Mouse (Mus musculus) limb, embryonic 14.5 days (tissue): ENCODE data around the gene Xk. TPM values are rescaled to one million over a fixed set of nuclear protein-coding genes. Genes with fewer than 3 reads are reported as not detected.

Source experiments
- ATAC-seq: fragments of 200-750 bp; cut with Nextera tagmentation; 2 replicates; pipeline ENCODE4 v1.8.0; 2017; ENCODE audit warnings: low read depth, moderate number of reproducible peaks, moderate TSS enrichment; ENCODE audit not compliant: low FRiP score
- DNase-seq: peaks from one replicate; pipeline ENCODE4 v3.0.0-alpha.2; 2015; ENCODE audit warnings: low spot score
- H3K27ac ChIP-seq: fragments of 300-500 bp; sonication (generic); replicated peaks from 2 replicates; pipeline ENCODE4 v1.5.1; 2014; ENCODE audit warnings: low read depth, mild to moderate bottlenecking, low read length, moderate library complexity, mixed read lengths
- H3K27me3 ChIP-seq: fragments of 300-500 bp; sonication (generic); 2 replicates; pipeline ENCODE4 v1.6.1; 2014; ENCODE audit warnings: low read length, mixed read lengths; ENCODE audit not compliant: control insufficient read depth, insufficient read depth
- H3K36me3 ChIP-seq: fragments of 300-500 bp; sonication (generic); 2 replicates; pipeline ENCODE4 v1.6.1; 2014; ENCODE audit warnings: mild to moderate bottlenecking, low read length, moderate library complexity, mixed read lengths; ENCODE audit not compliant: control insufficient read depth, insufficient read depth
- H3K4me1 ChIP-seq: fragments of 300-500 bp; sonication (generic); 2 replicates; pipeline ENCODE4 v1.6.1; 2014; ENCODE audit warnings: antibody characterized with exemption, low read length, mixed read lengths; ENCODE audit not compliant: control insufficient read depth, insufficient read depth
- H3K4me2 ChIP-seq: fragments of 300-500 bp; sonication (generic); replicated peaks from 2 replicates; pipeline ENCODE4 v1.6.1; 2014; ENCODE audit warnings: low read depth, mild to moderate bottlenecking, low read length, moderate library complexity; ENCODE audit not compliant: severe bottlenecking
- H3K4me3 ChIP-seq: fragments of 300-500 bp; sonication (generic); replicated peaks from 2 replicates; pipeline ENCODE4 v1.5.1; 2014; ENCODE audit warnings: low read length
- H3K9ac ChIP-seq: fragments of 300-500 bp; sonication (generic); 2 replicates; pipeline ENCODE4 v1.6.1; 2014; ENCODE audit warnings: mild to moderate bottlenecking, low read depth, low read length, moderate library complexity; ENCODE audit not compliant: severe bottlenecking
- H3K9me3 ChIP-seq: fragments of 300-500 bp; sonication (generic); 2 replicates; pipeline ENCODE4 v1.6.1; 2016; ENCODE audit warnings: low read length; ENCODE audit not compliant: control insufficient read depth
- POLR2A ChIP-seq: fragments of 200-500 bp; IDR thresholded peaks from 2 replicates; pipeline ENCODE4 v1.8.0; 2012; ENCODE audit warnings: inconsistent platforms, mild to moderate bottlenecking, moderate library complexity, borderline replicate concordance; ENCODE audit not compliant: insufficient read depth, insufficient read length; ENCODE audit errors: extremely low read depth
- WGBS: fragments of 180-500 bp; shearing (Covaris S2); extraction: QIAGEN DNeasy Blood & Tissue Kit; methylation state at CpG from one replicate; pipeline ENCODE4 v1.1.7; 2014; 5-methylcytosine and 5-hydroxymethylcytosine counted together
- polyA plus RNA-seq, 2 experiments: library from polyadenylated mRNA; depleted of rRNA in 1 of 2; stranded (reverse) in 1 of 2; unstranded in 1 of 2; fragments of >200 nt; fragmentation: Nextera tagmentation in 1 of 2; extraction: Ambion mirVana in 1 of 2; gene quantifications; 2 replicates each; pipeline versions ENCODE4 v1.2.1 to v1.2.3; 2012 to 2014

Xk gene
- polyA plus RNA-seq (2012; rRNA removed) (0.84 and 0.95 TPM in 2 replicates), polyA plus RNA-seq (2014; fragmentation: Nextera tagmentation; extraction: Ambion mirVana) (0.80 and 0.86 TPM in 2 replicates)

DNA sequence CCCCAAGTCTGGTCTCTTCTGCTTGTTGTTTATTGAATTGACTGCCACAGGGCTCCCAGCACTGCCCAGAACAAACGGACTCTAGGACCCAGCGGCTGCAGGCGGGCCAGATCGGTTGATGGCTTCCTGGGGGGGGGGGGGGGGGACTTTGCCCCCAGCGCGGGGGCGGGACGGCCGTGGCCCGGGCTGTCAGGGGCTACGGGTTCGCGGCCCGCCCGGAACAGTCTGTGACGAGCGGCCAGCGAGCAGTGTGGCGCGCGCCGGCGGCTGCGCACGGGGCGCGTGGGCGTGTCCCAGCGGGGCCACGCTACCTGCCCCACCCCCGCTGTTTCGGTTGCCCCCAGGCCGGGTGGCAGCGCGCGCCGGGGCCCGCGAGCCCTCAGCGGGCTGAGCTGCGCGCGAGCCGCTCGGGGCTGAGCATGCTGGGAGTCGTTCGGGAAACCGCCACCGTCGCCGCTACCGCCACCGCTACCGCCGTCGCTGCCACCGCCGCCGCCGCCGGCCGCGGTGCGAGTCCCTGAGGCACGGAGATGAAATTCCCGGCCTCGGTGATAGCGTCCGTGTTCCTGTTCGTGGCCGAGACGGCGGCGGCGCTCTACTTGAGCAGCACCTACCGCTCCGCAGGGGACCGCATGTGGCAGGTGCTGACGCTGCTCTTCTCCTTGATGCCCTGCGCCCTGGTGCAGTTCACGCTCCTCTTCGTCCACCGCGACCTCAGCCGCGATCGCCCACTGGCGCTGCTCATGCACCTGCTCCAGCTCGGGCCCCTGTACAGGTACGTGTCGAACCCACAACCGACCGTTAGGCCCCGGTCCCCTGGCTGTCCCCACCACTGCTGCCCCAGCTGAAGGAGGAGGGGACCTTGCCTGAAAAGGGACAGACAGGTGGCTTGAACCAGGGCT is at the start of gene Xk:
Gene Xk (plus strand): TSS at position 297 of the 902 bp plus-strand sequence.
- no peaks in the 10 kb centered on the region for H3K9me3 ChIP-seq
- ATAC-seq (peak; percentile 70), DNase-seq (peak; percentile 30)
- 16% methylated on average over 36 of the region's 94 CpGs for WGBS
- no peak for TF ChIP-seq POLR2A
- peak within 1 kb of the TSS; percentile 55 for H3K4me3 ChIP-seq
- H3K27ac ChIP-seq, result no peak within 1 kb of the TSS
- no peaks in the 10 kb centered on the region for H3K36me3 ChIP-seq
- no peaks in the 10 kb centered on the region; the same call in 1 of the 2 replicates for H3K27me3 ChIP-seq
- no peaks in the 10 kb centered on the region for H3K4me1 ChIP-seq
- peak within 1 kb of the TSS; percentile 56 for H3K9ac ChIP-seq
- H3K4me2 ChIP-seq, result peak within 1 kb of the TSS; percentile 53

DNA sequence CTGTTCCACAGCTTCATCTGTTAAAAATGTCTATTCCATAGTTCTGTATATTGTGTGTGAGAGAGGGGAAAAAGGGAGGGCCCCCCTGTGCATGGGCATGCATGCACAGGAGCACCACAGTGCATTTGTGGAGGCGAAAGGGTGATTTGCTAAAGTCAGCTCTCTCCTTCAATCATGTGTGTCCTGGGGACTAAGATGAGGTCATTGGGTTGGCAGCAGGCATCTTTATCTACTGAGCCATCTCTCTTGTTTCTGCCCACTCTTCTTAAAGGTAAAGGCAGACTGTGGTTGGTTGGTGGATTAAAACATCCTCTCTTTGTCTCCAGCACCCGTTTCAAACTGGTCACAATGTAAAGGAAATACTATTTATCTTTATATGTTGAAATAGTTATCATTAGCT is 45.5 kb upstream of the Xk start:
- 77% methylated on average over 2 of the region's 2 CpGs for WGBS
- Histone ChIP-seq H3K9ac (no peak overlapping the region), H3K27me3 (no peaks in the 10 kb centered on the region), H3K9me3 (no peaks in the 10 kb centered on the region), H3K36me3 (no peaks in the 10 kb centered on the region), H3K4me2 (no peak overlapping the region), H3K4me1 (no peaks in the 10 kb centered on the region), H3K4me3 (no peak overlapping the region), H3K27ac (no peak overlapping the region)
- no peak for TF ChIP-seq POLR2A
- DNase-seq (no peak), ATAC-seq (no peak)

DNA sequence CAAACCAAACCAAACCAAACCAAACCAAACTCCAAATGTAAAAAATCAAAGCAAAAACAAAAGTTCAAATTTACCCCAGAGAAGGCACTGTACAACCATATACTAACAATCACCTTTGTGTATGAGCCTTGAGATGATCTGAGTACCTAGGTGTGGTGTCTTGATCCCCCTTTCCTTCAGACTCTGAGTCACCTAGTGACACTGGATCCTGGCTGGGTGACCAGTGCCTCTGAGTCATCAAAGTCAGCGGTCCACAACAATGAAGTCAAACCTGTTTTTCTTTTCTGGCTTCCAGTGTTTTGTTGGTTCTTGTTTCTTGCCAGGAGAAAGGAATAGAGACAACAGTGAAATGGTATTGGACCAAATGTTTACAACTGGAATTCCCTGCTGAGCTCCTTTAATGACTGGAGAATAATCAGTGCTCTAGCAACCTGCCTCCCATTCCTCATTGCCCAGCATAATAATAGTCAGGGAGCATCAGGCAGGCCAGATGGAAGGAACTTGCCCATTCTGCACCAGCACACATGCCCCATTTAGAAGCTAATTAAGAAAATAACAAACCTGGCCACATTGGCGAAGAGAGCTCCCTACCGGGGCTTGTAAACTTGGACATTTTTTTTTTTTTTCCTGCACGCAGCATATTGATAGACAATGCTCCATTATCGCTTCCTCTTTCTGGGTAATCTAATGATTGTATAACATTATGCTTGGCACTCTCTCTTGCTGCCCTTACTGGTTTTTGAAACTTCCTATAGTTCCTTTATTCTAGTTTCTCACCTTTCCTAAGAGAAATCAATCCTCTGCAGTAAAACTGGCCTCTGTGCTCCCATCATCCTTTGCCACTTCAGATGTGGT is 31.6 kb upstream of the Xk start:
- TF ChIP-seq POLR2A, result no peak
- 60% methylated on average over 5 of the region's 5 CpGs for WGBS
- no peaks in the 10 kb centered on the region for H3K36me3 ChIP-seq
- H3K4me1 ChIP-seq, result no peaks in the 10 kb centered on the region
- H3K9ac ChIP-seq, result no peak overlapping the region
- no peaks in the 10 kb centered on the region for H3K9me3 ChIP-seq
- DNase-seq (no peak), ATAC-seq (no peak)
- H3K27ac ChIP-seq, result no peak overlapping the region
- H3K27me3 ChIP-seq, result no peaks in the 10 kb centered on the region
- H3K4me3 ChIP-seq, result no peak overlapping the region
- no peak overlapping the region for H3K4me2 ChIP-seq

DNA sequence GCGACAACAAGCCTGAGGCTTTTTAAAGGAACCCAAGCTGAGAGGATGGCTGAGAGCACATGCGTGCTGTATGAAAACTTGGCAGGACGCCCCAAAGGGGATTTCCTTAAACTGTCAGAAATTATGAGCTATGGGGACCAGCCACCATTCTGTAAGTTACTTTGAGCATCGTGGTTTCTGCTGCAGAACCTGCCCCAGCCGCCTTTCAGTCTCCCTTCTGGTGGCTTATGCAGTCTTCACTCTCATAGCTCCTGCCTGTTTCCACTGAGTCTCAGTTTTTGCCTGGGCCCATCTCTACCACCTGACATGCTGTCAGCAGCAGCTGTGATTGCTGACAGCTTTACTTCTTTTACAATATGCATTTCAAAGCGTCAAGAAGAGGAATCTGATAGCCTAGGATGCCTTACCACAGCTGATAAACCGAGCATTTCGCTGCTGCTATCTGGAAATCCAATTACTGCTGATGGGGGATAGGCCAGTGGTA is 29.1 kb upstream of the Xk start:
- no peak overlapping the region for H3K27ac ChIP-seq
- ATAC-seq (no peak; the same call in 1 of the 2 replicates), DNase-seq (peak; percentile 46)
- H3K4me1 ChIP-seq, result no peaks in the 10 kb centered on the region
- H3K4me2 ChIP-seq, result no peak overlapping the region
- H3K9ac ChIP-seq, result no peak overlapping the region
- H3K4me3 ChIP-seq, result no peak overlapping the region
- WGBS, result 38% methylated on average over 8 of the region's 8 CpGs
- no peaks in the 10 kb centered on the region for H3K36me3 ChIP-seq
- no peaks in the 10 kb centered on the region for H3K9me3 ChIP-seq
- no peak for TF ChIP-seq POLR2A
- H3K27me3 ChIP-seq, result no peaks in the 10 kb centered on the region
